Mouse (Mus musculus): ENCODE results near the gene Bnc1. TPM values are rescaled to one million over a fixed set of nuclear protein-coding genes. Genes with fewer than 3 reads are reported as not detected.

The Bnc1 gene
- not detected for polyA plus RNA-seq (2017; shearing (Covaris generic))

GRCm38 (mm10) chr7:81992131-81993061 lies at the start of gene Bnc1:
TSS of gene Bnc1 (minus strand) at chr7:81992292.

DNA sequence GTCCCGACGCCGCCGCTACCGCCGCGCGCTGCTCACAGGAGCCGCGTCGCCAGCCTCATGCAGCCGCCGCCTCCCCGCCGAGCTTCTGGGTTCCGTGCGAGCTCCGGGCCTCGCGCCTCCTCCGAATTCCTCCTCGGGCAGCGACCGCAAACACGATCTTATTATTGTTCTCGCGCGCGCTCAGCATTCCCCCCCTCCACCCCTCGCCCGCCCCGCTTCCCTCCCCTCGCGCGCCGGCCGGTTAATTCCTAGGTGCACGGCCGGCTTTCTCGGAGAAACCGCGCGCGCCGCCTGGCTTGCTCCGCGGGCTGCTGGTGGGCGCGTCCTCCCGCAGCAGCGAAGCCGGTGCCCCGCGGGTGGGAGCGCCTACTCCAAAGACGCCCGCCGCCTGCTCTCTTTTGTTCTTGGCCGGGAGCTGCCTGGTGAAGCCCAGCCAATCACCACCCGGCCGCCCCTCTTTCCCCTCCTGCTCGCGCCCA lies 57.8 kb downstream of the Bnc1 start, which contains the start of gene Hdgfl3:
TSS of gene Hdgfl3 (minus strand) at position 207 of the 479 bp plus-strand sequence.

Other genes with a start within 250 kb of the Bnc1 start
- gene Ramac, start 229.4 kb downstream of the Bnc1 start, polyA plus RNA-seq (2017; shearing (Covaris generic)): 100 to 1,000 TPM; 150 to 151 TPM
- 10 to 100 TPM; 57.9 to 69.9 TPM for gene 3110040N11Rik, start 202.8 kb downstream of the Bnc1 start, polyA plus RNA-seq (2017; shearing (Covaris generic))
- gene Btbd1, start 162.9 kb downstream of the Bnc1 start, polyA plus RNA-seq (2017; shearing (Covaris generic)): 100 to 1,000 TPM in 1 of 2 experiments, 10 to 100 TPM in 1; 89.3 to 108 TPM
- gene Gm10160, start 136.5 kb downstream of the Bnc1 start, polyA plus RNA-seq (2017; shearing (Covaris generic)): not detected
- gene Tm6sf1, start 133.3 kb downstream of the Bnc1 start, polyA plus RNA-seq (2017; shearing (Covaris generic)): 10 to 100 TPM in 1 of 2 experiments, 1 to 10 TPM in 1; 7.4 to 18.2 TPM
- 10 to 100 TPM in 1 of 2 experiments, 1 to 10 TPM in 1; 7.1 to 11.7 TPM for gene Hdgfl3, start 57.8 kb downstream of the Bnc1 start, polyA plus RNA-seq (2017; shearing (Covaris generic))
- gene Sh3gl3, start 181.5 kb upstream of the Bnc1 start, polyA plus RNA-seq (2017; shearing (Covaris generic)): 10 to 100 TPM in 1 of 2 experiments, 1 to 10 TPM in 1; 9.6 to 19.0 TPM

All from activated CD4-positive, CD25-positive, alpha-beta regulatory T cell (primary cell).